Mouse (Mus musculus): ENCODE results near the gene Fbxo45. TPM values are rescaled to one million over a fixed set of nuclear protein-coding genes. Genes with fewer than 3 reads are reported as not detected.
"Not testable (repeated sequence)": the region's sequence is repeated elsewhere in the genome, so short reads cannot be mapped to it uniquely, and the experiment has no call there.

Fbxo45 gene
- polyA plus RNA-seq (2012; rRNA removed) = 6.8 and 8.6 TPM in 2 replicates

DNA sequence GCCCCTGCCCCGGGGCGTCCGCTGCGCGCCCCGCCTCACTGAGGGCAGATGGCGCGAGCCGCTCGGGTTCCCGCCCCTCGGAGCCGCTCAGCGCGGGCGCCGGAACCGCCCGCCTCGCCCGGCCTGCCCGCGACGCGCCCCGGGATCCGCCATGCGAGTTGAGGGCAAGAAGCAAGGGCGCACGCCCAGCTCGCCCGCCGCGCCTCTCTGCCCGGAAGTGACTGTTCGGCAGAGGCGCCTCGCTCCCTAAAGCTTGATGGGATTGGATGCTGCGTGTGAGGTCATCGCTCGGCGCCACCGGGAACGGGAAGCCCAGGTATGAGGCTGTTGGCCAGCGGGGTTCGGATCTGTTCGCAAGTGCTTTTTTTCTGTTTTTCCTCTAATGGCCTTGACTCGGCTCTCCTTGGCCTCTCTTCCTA lies at the start of gene Fbxo45, which contains the start of gene Wdr53:
Gene Fbxo45, minus strand, starts transcription at position 207 of the 419 bp plus-strand sequence.
Gene Wdr53, plus strand, starts transcription at position 276 of the 419 bp plus-strand sequence.
- DNase-seq (ENCODE audit: low read depth) = peak; percentile 61

DNA sequence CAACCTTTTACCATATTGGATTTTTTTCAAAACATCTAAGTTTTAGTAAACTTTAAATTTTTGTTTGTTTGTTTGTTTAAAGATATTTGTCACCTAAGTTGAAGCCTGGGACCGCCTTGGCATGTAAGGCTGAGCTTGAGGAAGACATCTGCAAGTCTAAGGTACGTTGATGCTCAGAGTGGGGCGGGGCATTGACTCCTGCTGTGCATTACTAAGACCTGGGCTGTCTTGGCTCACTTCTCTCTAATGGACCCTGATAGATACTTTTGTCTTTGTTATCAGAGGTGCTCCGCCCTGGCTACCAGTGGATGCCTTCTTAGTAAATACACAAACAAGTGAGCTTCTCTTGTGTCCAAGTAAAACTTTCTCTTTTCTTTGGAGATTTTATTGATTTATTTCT lies 44.9 kb upstream of the Fbxo45 start:
- DNase-seq (ENCODE audit: low read depth) = no peak

DNA sequence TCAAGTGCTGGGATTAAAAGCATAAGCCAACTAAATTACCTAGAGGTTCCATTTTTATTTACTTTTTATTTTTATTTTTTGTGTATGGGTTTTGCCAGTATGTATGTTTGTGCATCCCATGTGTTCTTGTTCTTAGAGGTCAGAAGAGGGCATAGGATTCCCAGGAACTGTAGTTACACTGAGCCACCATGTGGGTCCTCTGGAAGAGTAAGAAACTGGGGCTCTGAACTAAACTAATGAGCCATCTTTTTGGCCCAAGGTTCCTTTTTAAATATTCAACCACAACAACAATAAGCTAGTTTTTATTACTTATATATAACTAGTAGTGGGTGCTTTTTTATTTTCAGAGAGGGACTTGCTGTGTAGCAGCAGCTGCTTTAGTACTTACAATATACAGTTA lies 35.6 kb upstream of the Fbxo45 start:
- no peak for DNase-seq (ENCODE audit: low read depth)

DNA sequence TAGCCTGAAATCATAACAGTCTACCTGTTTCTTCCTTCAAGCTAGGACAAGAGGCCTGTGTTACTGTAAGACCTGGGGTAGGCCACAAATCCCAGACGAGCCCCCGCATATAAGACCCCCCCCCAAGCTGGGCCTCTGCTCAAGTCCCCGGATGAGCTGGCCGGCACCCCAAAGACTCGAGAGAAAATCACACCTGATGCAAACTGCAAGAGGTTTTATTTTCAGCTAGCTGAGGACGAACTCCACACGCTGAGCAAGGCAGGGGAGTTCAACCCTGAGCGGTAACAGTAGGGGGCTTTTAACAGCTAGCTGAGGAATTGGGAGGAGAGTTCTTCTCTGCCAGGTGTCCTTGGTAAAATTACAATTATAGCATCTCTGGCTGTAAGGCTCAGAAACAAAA lies 33.3 kb upstream of the Fbxo45 start:
- DNase-seq (ENCODE audit: low read depth) = no peak

DNA sequence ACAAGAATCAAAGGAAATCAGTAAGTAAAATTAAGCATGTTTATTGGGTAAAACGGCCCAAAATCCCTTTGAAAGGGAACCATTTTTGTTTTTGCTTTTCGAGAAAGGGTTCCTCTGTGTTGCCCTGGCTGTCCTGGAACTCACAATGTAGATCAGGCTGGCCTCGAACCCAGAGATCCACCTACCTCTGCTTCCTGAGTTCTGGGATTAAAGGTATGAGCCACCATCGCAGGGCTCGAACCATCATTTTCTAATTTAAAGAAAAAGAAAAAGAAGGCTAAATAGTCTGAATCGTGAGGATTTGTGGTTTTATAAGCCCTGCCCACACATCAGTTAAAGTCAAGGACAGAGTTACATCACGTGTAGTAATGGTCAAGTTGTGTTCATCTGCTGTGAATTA lies 31.4 kb upstream of the Fbxo45 start:
- DNase-seq (ENCODE audit: low read depth) = no peak

DNA sequence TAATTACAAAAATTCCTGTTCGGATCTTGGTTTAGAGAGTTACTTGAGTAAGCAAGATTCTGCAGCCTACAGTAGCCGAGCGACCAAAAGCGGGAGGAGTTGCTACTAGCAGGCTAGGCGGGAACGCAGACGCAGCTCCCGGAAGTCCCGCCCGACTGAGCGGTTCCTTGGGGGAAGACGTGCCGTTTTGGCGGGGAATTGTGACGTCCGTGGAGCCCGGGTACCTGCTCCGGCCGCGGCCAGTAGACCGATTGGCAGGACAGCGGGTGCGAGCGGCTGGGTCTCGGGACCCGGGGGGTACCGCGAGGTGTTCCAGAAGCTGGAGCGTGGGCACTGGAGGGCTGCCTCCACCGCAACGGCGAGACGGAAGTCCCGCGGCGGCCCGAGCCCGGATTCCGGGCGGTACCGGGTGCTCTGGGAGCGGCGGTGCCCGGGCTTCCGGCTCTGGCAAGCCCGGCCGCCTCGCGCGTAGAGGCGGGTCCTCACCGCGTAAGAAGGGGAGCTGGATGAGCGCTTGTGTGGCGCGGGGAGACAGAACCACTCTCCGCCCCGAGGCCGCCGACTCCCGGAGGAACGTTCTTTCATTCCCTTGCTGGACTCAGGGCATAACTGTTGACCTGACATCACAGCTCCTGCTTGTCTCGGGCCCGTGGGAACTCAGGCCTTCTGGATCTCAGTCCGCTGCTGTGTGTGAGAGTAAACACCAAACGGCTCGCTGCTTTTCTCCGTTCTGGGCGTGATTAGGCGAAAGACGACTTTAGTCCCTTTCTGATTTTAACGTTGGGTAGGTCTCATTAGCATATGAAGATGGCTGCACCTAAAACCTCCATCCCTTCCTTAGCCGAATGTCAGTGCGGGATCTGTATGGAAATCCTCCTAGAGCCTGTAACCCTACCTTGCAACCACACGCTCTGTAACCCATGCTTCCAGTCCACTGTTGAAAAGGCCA lies 30.6 kb upstream of the Fbxo45 start, which contains the start of gene Rnf168:
Gene Rnf168, plus strand, starts transcription at position 152 of the 949 bp plus-strand sequence.
- no peak for DNase-seq (ENCODE audit: low read depth)

DNA sequence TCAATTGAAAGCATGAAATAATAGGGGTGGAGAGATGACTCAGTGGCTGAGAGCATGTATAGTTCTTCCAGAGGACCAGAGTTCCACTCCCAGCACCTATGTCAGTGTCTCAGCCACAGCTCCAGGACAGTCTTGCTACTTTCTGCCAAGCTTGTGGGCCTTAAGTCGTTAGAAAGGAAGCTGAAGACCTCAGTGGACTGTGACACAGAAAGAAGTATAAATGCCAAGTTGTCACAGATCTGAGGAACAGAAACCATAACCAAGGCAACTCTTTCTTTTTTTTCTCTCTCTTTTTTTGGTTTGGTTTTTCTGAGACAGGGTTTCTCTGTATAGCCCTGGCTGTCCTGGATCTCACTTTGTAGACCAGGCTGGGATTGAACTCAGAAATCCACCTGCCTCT lies 28.9 kb upstream of the Fbxo45 start:
- no peak for DNase-seq (ENCODE audit: low read depth)

DNA sequence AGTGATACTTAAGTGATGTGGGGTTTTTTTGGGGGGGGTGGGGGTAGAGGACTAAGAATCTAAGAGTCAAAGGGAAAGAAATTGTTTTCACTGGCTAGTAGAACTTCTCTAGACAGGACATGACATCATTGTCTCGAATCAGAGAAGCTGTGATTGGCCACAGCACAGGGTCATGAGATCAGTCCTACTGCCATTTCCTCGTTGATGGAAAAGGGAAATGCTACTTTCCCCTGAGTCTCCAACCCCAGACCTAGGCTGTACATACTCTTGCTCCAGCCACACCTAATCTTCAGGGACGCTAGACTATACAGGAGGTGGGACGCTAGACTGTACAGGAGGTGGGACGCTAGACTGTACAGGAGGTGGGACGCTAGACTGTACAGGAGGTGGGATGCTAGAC lies 28.1 kb upstream of the Fbxo45 start:
- no peak for DNase-seq (ENCODE audit: low read depth)

DNA sequence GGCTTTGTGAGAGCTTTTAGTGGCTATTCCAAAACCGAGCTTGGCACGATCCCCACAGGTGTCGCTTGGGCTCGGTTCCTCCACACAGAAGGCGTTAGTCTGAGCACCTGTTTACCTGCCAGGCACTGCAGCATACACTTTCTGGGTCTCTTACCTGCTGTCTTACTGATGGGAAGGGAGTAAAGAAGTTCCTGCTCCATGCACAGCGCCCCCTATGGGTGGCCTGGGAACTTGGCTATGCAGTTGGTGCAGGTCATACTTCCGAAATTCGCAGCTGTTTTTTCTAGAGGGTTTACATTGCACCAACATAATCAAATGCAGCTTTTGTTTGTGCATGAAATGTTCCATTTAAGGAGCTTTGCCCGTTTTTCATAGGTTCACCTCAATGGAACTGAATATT lies 26.4 kb upstream of the Fbxo45 start:
- DNase-seq (ENCODE audit: low read depth) = no peak

DNA sequence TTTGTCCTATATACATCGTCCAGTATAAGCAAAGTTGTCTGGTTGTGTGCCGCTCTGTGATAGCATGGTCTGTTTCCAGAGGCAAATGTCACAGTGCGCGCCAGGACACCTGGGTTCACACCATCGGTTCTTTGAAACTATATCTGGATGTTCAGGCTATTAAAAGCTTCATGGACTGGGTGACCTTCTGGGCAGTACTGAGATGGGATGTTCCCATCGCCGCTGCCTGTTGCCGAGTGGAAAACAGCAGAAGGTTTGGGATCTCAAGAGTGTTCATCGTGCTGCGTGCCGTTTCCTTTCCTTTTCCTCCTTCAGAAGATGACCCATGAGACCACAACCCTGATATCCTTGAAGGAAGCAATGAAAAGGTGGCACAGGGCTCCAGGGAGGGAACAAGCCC lies 24.3 kb upstream of the Fbxo45 start, which contains the start of gene Smco1:
Gene Smco1, plus strand, starts transcription at position 178 of the 400 bp plus-strand sequence.
- DNase-seq (ENCODE audit: low read depth) = no peak

DNA sequence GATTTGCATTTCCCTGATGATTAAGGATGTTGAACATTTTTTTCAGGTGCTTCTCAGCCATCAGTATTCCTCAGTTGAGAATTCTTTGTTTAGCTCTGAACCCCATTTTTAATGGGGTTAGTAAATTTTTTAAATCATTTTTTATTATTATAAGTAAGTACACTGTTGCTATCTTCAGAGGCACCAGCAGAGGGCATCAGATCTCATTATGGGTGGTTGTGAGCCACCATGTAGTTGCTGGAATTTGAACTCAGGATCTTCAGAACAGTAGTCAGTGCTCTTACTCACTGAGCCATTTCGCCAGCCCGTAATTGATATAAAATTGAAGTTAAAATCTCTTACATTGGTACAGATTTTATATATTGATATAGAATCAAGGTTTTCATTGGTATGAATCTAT lies 17.3 kb upstream of the Fbxo45 start:
- DNase-seq (ENCODE audit: low read depth) = not testable (repeated sequence)

DNA sequence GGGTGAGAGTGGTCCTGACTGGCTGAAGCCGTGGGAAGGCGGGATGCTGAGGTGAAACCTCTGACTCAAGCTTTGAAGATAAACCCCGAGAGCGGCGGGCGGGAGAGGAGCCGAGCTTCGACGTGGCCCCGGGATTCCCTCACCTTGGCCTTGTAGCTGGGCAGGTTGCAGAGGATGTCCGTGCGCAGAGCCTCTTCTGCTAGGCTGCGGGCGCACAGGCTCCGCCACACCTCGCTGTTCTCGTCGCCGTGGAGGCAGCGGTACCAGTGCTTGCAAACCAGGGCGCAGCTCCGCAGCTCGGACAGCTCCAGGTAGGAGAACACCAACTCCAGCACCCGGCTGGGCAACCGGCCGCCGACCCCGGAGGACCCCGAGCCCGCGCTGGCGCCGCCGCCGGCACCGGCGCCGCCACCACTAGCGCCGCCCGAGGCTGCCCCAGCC lies 587 bp downstream of the Fbxo45 start:
- DNase-seq (ENCODE audit: low read depth) = no peak

DNA sequence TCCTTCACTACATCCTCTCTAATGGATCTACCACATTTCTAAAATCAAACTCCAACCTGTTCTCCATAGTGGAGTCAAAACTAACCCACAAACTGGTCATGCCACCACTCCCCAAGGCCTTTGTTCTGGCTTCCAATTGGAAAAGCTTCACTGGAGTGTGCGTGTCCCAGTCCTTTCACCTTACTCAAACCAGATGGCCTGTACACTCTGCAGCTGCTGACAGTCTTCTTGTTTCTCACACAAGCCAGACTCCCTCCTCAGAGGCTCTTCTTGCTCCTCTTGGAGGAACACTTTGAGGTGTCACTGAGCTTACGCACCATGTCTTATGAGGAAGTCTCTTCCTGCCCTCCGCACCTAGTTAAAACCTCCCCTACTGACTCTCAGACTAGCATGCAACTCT lies 3.1 kb downstream of the Fbxo45 start:
- DNase-seq (ENCODE audit: low read depth) = no peak

DNA sequence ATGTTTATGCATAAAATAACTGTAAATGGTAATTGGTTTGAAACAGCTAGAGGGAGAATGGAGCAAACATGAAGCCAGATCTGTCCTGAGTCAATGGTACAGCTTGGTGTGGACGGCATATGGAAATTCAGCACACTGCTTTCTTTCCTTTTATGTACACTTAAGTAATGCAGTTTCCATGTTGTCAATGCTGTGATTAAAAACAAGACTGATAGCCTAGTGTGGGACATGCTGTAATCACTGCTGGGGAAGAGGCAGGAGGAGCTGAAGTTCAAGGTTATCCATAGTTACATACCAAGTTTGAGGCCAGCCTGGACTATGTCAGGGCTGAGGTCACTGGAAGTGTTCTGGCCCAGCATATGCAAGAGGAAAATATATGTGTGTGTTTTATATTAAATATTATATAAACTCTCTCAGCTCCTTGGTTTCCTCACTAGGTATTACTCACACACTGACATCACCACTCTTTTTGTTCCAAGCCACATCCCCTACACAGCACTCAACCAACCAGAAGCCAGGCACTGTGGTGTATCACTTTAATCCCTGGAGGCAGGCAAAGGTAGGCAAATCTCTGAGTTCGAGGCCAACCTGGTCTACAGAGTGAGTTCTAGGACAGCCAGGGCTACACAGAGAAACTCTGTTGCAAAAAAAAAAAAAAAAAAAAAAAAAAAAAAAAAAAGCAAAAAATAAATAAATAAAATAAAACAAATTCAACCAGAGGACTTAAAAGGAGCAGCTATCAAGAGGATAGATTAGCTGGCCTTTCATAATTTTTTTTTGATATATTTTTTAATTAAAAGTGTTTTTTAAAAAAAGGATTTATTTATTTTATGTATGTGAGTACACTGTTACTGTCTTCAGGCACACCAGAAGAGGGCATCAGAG lies 7.3 kb downstream of the Fbxo45 start:
- DNase-seq (ENCODE audit: low read depth) = no peak

DNA sequence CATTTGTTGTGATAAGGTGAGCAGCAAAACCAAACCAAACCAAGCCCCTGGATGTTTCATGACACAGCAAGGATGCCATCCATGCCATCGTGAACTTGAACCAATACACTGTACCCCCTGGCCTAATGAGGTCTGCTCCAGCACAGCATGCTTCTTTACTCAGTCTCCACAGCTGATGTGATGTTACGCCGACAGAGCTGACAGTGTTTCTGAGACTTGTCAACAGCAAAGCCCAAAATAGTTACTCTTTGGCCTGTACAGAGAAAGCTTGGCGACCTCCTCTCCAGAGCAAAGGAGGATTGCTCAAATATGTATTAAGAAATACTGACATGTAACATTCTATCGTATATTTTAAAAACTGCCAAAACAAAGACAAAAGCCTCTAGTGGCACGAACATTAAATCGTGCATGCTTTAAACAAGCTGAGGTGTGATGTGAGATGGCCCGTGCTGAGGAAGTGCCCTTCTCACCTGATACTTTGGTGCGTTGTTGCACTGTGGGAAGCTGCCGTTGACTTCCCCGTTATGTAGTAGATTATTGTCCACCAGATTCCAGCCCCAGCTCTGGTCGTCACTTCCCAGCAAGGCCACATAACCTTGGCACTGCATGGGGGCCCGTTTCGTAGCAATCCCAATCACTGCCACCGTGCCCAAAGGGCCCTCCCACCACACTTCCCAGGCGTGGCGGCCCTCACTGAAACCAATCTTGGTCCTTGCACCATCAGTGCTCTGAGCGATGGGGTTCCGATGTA lies 8.9 kb downstream of the Fbxo45 start:
- no peak for DNase-seq (ENCODE audit: low read depth)

DNA sequence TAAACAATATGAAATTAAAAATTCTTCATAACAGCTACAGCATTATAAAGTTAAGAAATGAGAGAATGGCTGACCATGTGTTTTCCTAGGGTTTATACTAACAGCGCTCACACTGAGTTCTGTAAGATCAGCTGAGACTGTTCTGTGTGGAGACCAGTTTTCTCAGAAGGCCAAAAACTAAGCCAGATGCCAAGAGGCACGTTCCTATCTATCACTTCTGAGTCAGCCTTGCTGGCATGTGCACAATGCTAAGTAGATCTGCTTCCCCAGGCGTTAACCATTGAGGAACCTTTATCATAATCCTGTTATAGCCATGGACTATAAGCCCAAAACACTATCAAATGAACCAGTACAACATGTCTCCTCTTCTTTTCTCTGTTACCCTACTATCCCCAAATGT lies 14.9 kb downstream of the Fbxo45 start:
- not testable (repeated sequence) for DNase-seq (ENCODE audit: low read depth)

DNA sequence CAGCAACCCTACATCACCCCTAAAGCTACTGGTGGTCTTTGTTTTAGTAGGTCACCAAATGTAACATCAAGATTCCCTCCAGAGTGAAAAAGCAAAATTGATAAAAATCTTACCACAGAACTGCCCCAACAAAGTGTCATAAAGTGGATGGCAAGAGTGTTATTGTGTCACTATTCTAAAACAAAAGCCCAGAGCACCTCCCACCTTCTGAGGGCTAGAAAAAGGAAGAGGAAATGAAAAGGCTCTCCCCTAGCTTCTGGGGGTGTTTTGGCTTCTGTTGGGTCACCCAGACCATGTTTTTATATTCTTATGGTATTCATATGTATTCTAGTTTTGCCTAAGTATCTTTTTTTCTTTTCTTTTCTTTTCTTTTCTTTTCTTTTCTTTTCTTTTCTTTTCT lies 24.6 kb downstream of the Fbxo45 start:
- no peak for DNase-seq (ENCODE audit: low read depth)

DNA sequence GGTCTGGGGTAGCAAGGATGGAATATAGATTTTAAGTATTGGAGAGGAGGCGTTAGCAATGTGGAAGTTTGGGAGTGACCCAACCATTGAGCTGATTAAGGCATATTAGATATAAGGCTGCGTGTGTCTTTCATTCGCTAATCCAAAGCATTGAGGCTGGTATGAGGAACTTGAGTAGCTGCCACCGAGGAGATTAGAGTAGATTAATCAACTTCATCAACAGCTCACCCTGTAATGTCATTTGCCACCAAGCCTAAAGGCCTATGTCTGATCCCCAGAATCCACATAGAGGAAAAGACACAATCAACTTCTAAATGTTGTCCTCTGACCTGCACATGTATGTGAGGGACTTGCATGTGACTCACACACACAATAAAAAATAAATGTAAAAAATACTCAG lies 25.2 kb downstream of the Fbxo45 start:
- DNase-seq (ENCODE audit: low read depth) = no peak

DNA sequence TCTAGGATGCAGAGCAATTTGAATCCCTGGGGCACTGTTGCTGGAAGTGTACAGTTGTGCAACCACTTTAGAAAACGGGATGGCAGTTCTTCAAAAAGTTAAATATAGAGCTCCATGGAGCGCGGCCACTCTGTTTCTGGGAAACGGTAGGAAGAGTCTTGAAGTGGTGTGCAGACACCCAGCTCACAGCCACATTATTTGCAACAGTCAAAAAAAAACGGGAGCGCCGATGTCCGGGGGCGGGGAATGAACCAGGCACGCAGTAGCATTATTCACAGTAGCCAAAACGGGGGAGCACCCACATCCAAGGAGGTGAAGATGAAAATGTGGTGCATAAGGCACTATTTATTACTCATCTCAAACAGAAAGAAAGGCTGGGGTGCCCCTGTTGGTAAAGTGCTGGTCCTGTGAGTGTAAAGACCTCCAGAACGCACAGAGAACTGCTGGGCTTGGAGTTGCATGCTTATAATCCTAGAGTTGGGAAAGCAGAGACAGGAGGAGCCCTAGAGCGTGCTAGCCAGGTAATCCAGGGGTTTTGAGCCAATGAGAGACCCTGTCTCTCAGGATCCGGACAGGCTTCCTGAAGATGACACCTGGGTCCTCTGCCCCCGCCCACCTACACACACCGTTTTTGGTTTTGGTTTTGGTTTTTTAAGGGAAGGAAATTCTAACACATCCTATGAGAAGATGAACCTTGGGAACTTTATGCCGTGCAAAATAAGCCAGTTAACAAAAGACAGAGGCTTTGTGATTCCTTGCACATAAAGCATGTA lies 32.0 kb downstream of the Fbxo45 start:
- no peak for DNase-seq (ENCODE audit: low read depth)

DNA sequence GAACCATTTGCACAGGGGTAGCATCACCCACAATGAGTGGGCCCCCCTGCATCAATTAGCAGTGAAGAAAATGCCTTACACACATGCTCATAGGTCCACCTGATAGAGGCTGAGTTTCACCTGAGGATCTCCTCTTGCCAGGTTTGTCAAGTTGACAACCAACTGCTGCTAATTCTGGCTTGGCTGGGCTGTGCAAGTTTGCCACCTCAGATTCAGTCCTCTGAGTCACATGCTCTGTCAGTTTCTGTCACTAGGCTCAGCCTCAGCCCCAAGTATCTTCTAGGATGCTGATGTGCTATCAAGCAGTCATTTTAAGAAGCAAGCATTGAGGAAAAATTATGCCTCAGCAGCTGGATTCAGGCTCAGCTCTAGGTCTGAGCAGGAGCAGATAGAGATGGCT lies 32.8 kb downstream of the Fbxo45 start:
- no peak for DNase-seq (ENCODE audit: low read depth)

DNA sequence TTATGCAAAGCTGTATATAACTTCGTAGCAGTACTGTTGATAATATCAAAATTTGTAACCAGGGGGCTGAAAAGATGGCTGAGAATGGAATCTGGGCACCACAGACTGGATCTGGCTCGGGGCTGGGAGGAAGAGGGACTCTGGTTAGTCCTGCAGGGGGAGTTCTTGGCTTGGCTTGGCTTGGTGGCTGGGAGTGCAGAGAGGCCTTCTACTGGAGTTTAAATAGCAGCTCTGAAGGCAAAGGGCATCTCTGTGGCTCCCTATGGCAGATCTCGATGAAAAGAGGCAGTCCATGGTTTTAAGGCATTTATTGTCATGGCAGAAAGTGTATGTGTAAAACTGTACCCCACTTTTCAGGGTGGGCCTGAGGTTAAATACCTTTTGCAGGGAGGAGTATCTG lies 42.1 kb downstream of the Fbxo45 start:
- no peak for DNase-seq (ENCODE audit: low read depth)
